Mouse (Mus musculus) gonadal fat pad, adult 2 months (tissue): ENCODE measurements around the gene Gbe1. TPM values are rescaled to one million over a fixed set of nuclear protein-coding genes. Genes with fewer than 3 reads are reported as not detected.

ENCODE experiments used
- DNase-seq: peaks from one replicate; pipeline ENCODE4 v3.0.0-alpha.2; 2012; ENCODE audit warnings: low read depth
- polyA plus RNA-seq: library from polyadenylated mRNA; depleted of rRNA; stranded (reverse); fragments of >200 nt; gene quantifications from 2 replicates; pipeline ENCODE4 v1.2.3, GENCODE M21; 2012

The Gbe1 gene
- polyA plus RNA-seq, 1 experiment, result 41.3 TPM

- DNase-seq, result no peak
Observed at GRCm38 (mm10) chr16:70568341-70569265, 254.9 kb downstream of the Gbe1 start.

GRCm38 (mm10) chr16:70585964-70586363, 272.2 kb downstream of the Gbe1 start:
- DNase-seq, result no peak

- DNase-seq, result no peak
Observed at GRCm38 (mm10) chr16:70602326-70602725, 288.6 kb downstream of the Gbe1 start.

- no peak for DNase-seq
Observed at GRCm38 (mm10) chr16:70608358-70608757, 294.6 kb downstream of the Gbe1 start.

- DNase-seq, result no peak
Observed at GRCm38 (mm10) chr16:70617691-70618090, 303.9 kb downstream of the Gbe1 start.

- DNase-seq, result no peak
Observed at GRCm38 (mm10) chr16:70618168-70618567, 304.4 kb downstream of the Gbe1 start.
